Mouse (Mus musculus) kidney, embryonic 16.5 days (tissue): ENCODE data around the gene 1700025G04Rik. TPM values are rescaled to one million over a fixed set of nuclear protein-coding genes. Genes with fewer than 3 reads are reported as not detected.

ENCODE experiments used
- ATAC-seq: fragments of 200-750 bp; cut with Nextera tagmentation; 2 replicates; pipeline ENCODE4 v1.8.0; 2017; ENCODE audit warnings: moderate TSS enrichment; ENCODE audit not compliant: low FRiP score, low TSS enrichment
- H3K27ac ChIP-seq: fragments of 300-500 bp; sonication (generic); 2 replicates; pipeline ENCODE4 v1.5.1; 2014; ENCODE audit warnings: low read length
- H3K27me3 ChIP-seq: fragments of 300-500 bp; sonication (generic); 2 replicates; pipeline ENCODE4 v1.6.1; 2014; ENCODE audit warnings: low read length, control low read depth, mixed read lengths; ENCODE audit not compliant: insufficient read depth
- H3K36me3 ChIP-seq: fragments of 300-500 bp; sonication (generic); 2 replicates; pipeline ENCODE4 v1.6.1; 2014; ENCODE audit warnings: low read length, control low read depth, mixed read lengths; ENCODE audit not compliant: insufficient read depth
- H3K4me1 ChIP-seq: fragments of 300-500 bp; sonication (generic); 2 replicates; pipeline ENCODE4 v1.6.1; 2014; ENCODE audit warnings: low read length, control low read depth, mixed read lengths; ENCODE audit not compliant: insufficient read depth
- H3K4me2 ChIP-seq: fragments of 300-500 bp; sonication (generic); replicated peaks from 2 replicates; pipeline ENCODE4 v1.6.1; 2014; ENCODE audit warnings: low read depth, low read length
- H3K4me3 ChIP-seq: fragments of 300-500 bp; sonication (generic); 2 replicates; pipeline ENCODE4 v1.5.1; 2014; ENCODE audit warnings: mild to moderate bottlenecking, low read length
- H3K9ac ChIP-seq: fragments of 300-500 bp; sonication (generic); replicated peaks from 2 replicates; pipeline ENCODE4 v1.6.1; 2014; ENCODE audit warnings: low read length
- H3K9me3 ChIP-seq: fragments of 300-500 bp; sonication (generic); 2 replicates; pipeline ENCODE4 v1.6.1; 2016; ENCODE audit warnings: low read length, control low read depth
- WGBS: fragments of 180-500 bp; shearing (Covaris S2); extraction: QIAGEN DNeasy Blood & Tissue Kit; methylation state at CpG from one replicate; pipeline ENCODE4 v1.1.7; 2014; 5-methylcytosine and 5-hydroxymethylcytosine counted together
- polyA plus RNA-seq: library from polyadenylated mRNA; unstranded; fragments of >200 nt; fragmentation: Nextera tagmentation; extraction: Ambion mirVana; gene quantifications from 2 replicates; pipeline ENCODE4 v1.2.1, GENCODE M21; 2015

Gene 1700025G04Rik
- polyA plus RNA-seq, 1 experiment from 2014 or later = 15.4 TPM

DNA sequence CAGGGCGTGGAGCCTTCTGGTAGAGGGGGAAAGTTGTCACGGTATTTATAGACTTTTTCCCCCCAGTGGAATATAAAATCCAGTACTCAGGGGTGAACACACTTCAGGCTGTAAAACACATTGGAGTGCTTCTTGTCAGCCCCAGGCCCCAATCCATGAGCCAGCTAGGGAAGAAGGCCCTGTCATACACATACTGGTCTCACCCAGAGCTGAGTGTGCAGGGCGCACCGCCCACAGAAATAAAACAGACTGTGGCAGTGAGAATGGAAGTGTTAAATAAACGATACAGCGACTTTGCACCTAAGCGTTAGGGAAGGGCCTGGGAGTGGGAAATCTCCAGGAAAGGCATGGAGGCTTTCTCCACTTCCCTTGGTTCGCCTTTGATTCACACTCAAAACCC is 50.3 kb downstream of the 1700025G04Rik start:
- WGBS = 52% methylated on average over 8 of the region's 8 CpGs
- no peaks in the 10 kb centered on the region for H3K9me3 ChIP-seq
- no peak overlapping the region for H3K9ac ChIP-seq
- H3K4me2 ChIP-seq = no peak overlapping the region
- peaks cover 23% of the 10 kb centered on the region for H3K4me1 ChIP-seq
- no peaks in the 10 kb centered on the region for H3K27me3 ChIP-seq
- no peak overlapping the region for H3K4me3 ChIP-seq
- ATAC-seq = no peak
- no peaks in the 10 kb centered on the region for H3K36me3 ChIP-seq
- H3K27ac ChIP-seq = no peak overlapping the region

DNA sequence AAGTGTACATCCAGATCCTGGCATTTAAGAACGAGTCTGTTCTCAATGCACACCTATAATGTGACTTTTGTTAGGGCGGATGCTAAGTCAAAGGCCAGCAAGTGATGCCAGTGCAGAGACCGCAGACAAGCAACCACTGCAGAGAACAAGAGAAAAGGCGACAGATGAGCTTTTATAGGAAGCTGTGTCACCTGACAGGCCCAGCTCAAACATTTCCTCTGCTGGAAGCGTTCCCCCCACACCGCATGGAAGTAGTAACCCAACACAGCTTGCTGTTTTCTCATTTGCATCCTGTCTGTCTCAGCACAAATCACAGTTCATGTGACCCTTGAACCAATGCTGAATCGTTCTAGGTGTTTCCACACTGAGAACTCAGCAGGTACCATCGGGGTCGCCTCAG is 51.8 kb downstream of the 1700025G04Rik start:
- Histone ChIP-seq H3K9ac (no peak overlapping the region), H3K4me3 (no peak overlapping the region), H3K4me1 (peaks cover 23% of the 10 kb centered on the region), H3K27ac (no peak overlapping the region), H3K36me3 (no peaks in the 10 kb centered on the region), H3K27me3 (no peaks in the 10 kb centered on the region), H3K9me3 (no peaks in the 10 kb centered on the region), H3K4me2 (no peak overlapping the region)
- ATAC-seq = no peak
- 58% methylated on average over 9 of the region's 9 CpGs for WGBS

DNA sequence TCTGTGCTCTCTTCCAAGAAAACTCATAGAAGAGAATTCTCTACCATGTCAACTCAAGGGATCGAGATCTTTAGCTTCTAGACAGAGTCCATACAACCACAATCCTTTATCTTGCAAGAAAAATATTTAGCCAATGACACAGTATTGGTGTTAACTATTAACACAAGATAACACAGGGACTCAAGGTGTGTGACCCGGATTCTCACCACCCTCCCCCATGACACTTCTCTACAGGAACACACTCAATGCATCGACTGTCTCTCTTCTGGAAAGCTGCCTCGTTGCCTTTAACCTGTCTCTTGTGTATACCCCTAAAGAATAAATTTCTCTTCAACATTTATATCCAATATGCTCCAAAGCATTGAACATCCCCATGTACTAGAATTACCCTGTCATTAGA is 52.3 kb downstream of the 1700025G04Rik start:
- ATAC-seq = no peak
- Histone ChIP-seq H3K4me1 (peaks cover 23% of the 10 kb centered on the region), H3K27ac (no peak overlapping the region), H3K9me3 (no peaks in the 10 kb centered on the region), H3K4me2 (no peak overlapping the region), H3K4me3 (no peak overlapping the region), H3K9ac (no peak overlapping the region), H3K36me3 (no peaks in the 10 kb centered on the region), H3K27me3 (no peaks in the 10 kb centered on the region)
- WGBS = 47% methylated on average over 4 of the region's 4 CpGs

DNA sequence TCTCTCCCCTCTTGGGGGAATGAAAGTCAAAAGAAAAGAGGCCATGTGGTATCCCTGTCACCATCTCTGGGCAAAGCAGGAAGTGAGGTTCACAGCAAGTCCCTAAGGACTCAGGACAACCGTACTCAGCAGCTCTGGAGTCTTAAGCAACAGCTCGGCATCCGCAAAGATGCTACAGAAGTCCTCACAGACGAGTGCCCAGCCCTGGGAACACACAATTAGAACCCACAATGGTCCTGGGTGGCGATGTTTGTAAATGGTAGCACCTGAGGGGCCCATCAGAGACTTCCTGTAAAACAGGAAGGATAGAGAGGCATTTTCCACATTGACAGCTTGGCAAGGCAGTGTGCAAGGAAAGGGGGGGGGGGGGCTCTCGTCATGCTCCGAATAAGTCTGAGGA is 55.2 kb downstream of the 1700025G04Rik start:
- WGBS = 54% methylated on average over 7 of the region's 7 CpGs
- Histone ChIP-seq H3K4me2 (no peak overlapping the region), H3K9ac (no peak overlapping the region), H3K4me3 (no peak overlapping the region), H3K36me3 (no peaks in the 10 kb centered on the region), H3K9me3 (no peaks in the 10 kb centered on the region), H3K27ac (no peak overlapping the region), H3K4me1 (peaks cover 10% of the 10 kb centered on the region; the same call in 1 of the 2 replicates), H3K27me3 (no peaks in the 10 kb centered on the region)
- ATAC-seq = no peak

DNA sequence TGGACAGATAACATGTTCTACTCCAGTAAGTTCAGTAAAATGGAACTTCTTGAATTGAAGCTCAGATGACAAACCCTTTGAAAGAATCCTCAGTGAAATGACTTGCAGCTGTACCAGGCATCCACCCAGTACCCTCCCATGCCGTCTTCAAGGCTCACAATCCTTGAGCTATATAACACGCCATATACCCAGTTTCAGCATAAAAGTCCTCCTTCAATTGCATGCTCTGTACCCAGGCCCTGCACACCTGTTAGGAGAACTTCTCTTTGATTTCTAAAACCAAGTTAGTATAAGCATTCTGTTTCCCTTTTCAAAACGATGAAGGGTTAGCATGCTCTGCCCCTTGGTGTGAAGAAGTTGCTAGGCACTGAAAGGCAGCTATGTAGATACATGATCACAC is 56.2 kb downstream of the 1700025G04Rik start:
- no peak overlapping the region for H3K4me3 ChIP-seq
- peaks cover 10% of the 10 kb centered on the region; the same call in 1 of the 2 replicates for H3K4me1 ChIP-seq
- H3K9me3 ChIP-seq = no peaks in the 10 kb centered on the region
- no peak overlapping the region for H3K27ac ChIP-seq
- ATAC-seq = no peak
- H3K36me3 ChIP-seq = no peaks in the 10 kb centered on the region
- no peak overlapping the region for H3K4me2 ChIP-seq
- 75% methylated on average over 3 of the region's 3 CpGs for WGBS
- H3K27me3 ChIP-seq = no peaks in the 10 kb centered on the region
- H3K9ac ChIP-seq = no peak overlapping the region

DNA sequence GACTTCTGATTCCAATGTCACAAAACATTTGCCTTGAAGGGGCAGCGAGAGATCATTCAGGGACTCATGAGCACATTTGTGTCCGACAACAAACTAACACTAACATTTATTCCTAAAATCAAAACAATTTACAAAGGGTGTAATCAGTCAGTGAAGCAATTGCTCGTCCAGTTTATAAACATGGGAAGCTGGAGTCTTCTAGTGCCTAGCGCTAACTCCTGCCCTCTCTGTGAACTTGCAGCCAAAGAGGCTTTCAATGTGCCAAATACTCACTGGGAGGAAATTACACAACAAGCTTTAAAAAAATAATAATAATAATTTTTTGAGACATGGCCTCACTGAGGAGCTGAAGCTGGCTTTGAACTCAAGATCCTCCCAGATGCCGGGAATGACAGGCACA is 57.8 kb downstream of the 1700025G04Rik start:
- H3K27me3 ChIP-seq = no peaks in the 10 kb centered on the region
- no peak overlapping the region for H3K27ac ChIP-seq
- H3K4me3 ChIP-seq = no peak overlapping the region
- H3K9ac ChIP-seq = no peak overlapping the region
- WGBS = 91% methylated on average over 5 of the region's 5 CpGs
- no peak for ATAC-seq
- H3K36me3 ChIP-seq = no peaks in the 10 kb centered on the region
- no peaks in the 10 kb centered on the region for H3K9me3 ChIP-seq
- 0 out of 2 replicates have a peak, but pooled peaks cover 3% of the 10 kb centered on the region for H3K4me1 ChIP-seq
- H3K4me2 ChIP-seq = no peak overlapping the region

DNA sequence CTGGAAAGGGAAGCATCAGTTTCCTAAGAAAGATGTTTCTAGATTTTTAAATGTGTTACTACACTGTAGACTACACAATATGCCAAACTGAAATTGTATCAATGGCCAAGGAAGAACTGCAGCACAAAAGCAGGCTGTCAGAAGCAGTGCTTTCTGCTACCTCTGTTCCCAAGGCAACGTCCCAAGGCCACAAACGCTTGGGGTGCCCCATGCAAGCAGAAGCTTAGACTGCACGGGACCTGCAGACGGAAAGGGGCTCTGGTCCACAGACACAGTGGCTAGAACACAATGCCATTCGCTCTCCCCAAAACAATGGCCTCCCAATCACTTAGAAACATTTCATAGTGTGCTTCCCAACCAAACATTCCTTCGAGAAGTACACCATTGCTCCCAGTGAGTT is 59.4 kb downstream of the 1700025G04Rik start:
- no peak overlapping the region for H3K4me3 ChIP-seq
- no peak for ATAC-seq
- H3K36me3 ChIP-seq = no peaks in the 10 kb centered on the region
- WGBS = 82% methylated on average over 6 of the region's 6 CpGs
- no peaks in the 10 kb centered on the region for H3K4me1 ChIP-seq
- H3K9me3 ChIP-seq = no peaks in the 10 kb centered on the region
- H3K27me3 ChIP-seq = no peaks in the 10 kb centered on the region
- H3K9ac ChIP-seq = no peak overlapping the region
- no peak overlapping the region for H3K27ac ChIP-seq
- H3K4me2 ChIP-seq = no peak overlapping the region

DNA sequence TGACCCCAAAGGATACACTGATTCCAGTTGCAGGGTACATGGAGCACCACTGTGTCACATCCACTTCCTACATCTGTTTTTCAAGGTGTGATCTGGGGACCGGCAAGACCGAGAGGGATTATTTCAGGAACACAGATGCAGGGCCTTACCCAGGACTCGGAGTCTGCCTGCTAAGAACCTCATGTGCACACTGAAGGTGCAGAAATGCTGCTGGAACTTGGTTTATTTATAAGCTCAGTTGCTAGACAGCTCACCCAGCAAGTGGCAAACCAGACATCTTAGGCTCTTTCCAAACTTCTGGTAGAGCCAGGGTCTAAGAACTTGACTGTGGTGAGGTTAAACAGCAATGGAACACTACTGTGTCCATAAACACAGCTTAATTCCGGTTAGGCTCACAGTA is 61.2 kb downstream of the 1700025G04Rik start:
- H3K9me3 ChIP-seq = no peaks in the 10 kb centered on the region
- H3K27me3 ChIP-seq = no peaks in the 10 kb centered on the region
- H3K4me1 ChIP-seq = no peaks in the 10 kb centered on the region
- H3K36me3 ChIP-seq = 0 out of 2 replicates have a peak, but pooled peaks cover 3% of the 10 kb centered on the region
- H3K4me3 ChIP-seq = no peak overlapping the region
- no peak overlapping the region for H3K9ac ChIP-seq
- WGBS = 86% methylated on average over 4 of the region's 4 CpGs
- no peak overlapping the region for H3K4me2 ChIP-seq
- no peak overlapping the region for H3K27ac ChIP-seq
- no peak for ATAC-seq

DNA sequence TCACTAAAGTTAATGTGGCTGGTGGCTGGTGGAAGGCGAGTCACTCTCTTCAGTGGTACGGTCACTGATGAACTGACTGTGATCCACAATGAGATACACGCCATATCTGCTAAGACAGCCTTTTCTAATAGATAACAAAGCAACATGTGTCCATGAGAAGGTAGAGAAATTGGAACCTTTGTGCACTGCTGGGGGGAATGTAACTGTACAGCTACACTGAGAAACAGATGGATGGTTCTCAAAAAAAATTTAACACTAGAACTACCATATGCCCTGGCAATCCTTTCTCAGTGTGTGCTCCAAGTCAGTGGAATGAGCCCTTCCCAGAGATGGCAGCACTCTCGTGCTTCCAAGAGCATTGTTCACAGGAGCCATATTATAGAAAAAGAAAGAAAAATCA is 63.2 kb downstream of the 1700025G04Rik start:
- WGBS = 92% methylated on average over 4 of the region's 4 CpGs
- ATAC-seq = no peak
- Histone ChIP-seq H3K9me3 (no peaks in the 10 kb centered on the region), H3K36me3 (0 out of 2 replicates have a peak, but pooled peaks cover 3% of the 10 kb centered on the region), H3K27ac (no peak overlapping the region), H3K9ac (no peak overlapping the region), H3K4me2 (no peak overlapping the region), H3K27me3 (no peaks in the 10 kb centered on the region), H3K4me1 (no peaks in the 10 kb centered on the region), H3K4me3 (no peak overlapping the region)

DNA sequence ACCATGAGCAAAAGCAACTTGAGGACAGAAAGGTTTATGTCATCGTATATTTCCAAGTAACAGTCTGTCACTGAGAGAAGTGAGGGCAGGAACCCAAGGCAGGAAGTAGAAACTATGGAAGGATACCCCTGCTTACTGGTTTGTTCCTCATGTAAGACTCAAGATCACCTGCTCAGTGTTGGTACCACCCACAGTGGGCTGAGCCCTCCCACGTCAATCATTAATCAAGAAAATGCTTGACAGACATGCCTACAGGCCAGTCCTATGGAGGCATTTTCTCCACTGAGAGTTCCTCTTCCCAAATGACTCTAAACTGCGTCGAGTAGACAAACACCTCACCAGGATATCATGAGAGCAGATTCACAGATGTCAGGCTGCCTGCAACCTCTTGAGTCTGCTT is 64.6 kb downstream of the 1700025G04Rik start:
- 95% methylated on average over 4 of the region's 4 CpGs for WGBS

More for the DNA sequence above, 64.6 kb downstream of the 1700025G04Rik start:
- H3K36me3 ChIP-seq = 0 out of 2 replicates have a peak, but pooled peaks cover 3% of the 10 kb centered on the region
- H3K27me3 ChIP-seq = no peaks in the 10 kb centered on the region
- H3K9me3 ChIP-seq = no peaks in the 10 kb centered on the region
- ATAC-seq = no peak
- H3K9ac ChIP-seq = no peak overlapping the region
- H3K4me1 ChIP-seq = no peaks in the 10 kb centered on the region
- H3K27ac ChIP-seq = no peak overlapping the region
- H3K4me2 ChIP-seq = no peak overlapping the region
- H3K4me3 ChIP-seq = no peak overlapping the region
